Mouse (Mus musculus) adrenal gland, postnatal 25 days (tissue): ENCODE data around the gene Pitpnm2. TPM values are rescaled to one million over a fixed set of nuclear protein-coding genes. Genes with fewer than 3 reads are reported as not detected.

ENCODE experiments used
- total RNA-seq: library from RNA; stranded (reverse); gene quantifications from 2 replicates; pipeline ENCODE4 v1.2.3, GENCODE M21; 2021

Pitpnm2 gene
- total RNA-seq, 1 experiment from 2014 or later: 83.8 TPM

Other genes with a start within 250 kb of the Pitpnm2 start
- gene Vps37b, start 217.5 kb downstream of the Pitpnm2 start, total RNA-seq: 75.2 and 101 TPM in 2 replicates
- 10.8 and 11.8 TPM in 2 replicates for gene Abcb9, start 154.0 kb downstream of the Pitpnm2 start, total RNA-seq
- 44.7 and 55.0 TPM in 2 replicates for gene Ogfod2, start 137.5 kb downstream of the Pitpnm2 start, total RNA-seq
- gene Arl6ip4, start 133.7 kb downstream of the Pitpnm2 start, total RNA-seq: 56.9 and 86.5 TPM in 2 replicates
- 7.8 and 11.8 TPM in 2 replicates for gene Mphosph9, start 78.2 kb upstream of the Pitpnm2 start, total RNA-seq
- gene 2810006K23Rik, start 78.3 kb upstream of the Pitpnm2 start, total RNA-seq: 15.1 and 19.9 TPM in 2 replicates
- 148 and 153 TPM in 2 replicates for gene Cdk2ap1, start 113.3 kb upstream of the Pitpnm2 start, total RNA-seq
- gene Sbno1, start 176.2 kb upstream of the Pitpnm2 start, total RNA-seq: 91.4 and 104 TPM in 2 replicates
- 216 and 296 TPM in 2 replicates for gene Kmt5a, start 190.2 kb upstream of the Pitpnm2 start, total RNA-seq
- 27.0 TPM in 2 replicates for gene Rilpl2, start 228.6 kb upstream of the Pitpnm2 start, total RNA-seq
- 20.7 TPM in 2 replicates for gene Snrnp35, start 233.4 kb upstream of the Pitpnm2 start, total RNA-seq